Mouse (Mus musculus): ENCODE data around the gene Tbata. TPM values are rescaled to one million over a fixed set of nuclear protein-coding genes. Genes with fewer than 3 reads are reported as not detected.

Gene Tbata
- total and polyA plus RNA-seq, 3 experiments = not detected

GRCm38 (mm10) chr10:61211105-61211504, 39.4 kb downstream of the Tbata start:
- no peaks in the 10 kb centered on the region for H3K36me3 ChIP-seq (ENCODE audit: control insufficient read depth in 1 of 2, insufficient read depth in 2 of 2, low read length in 2 of 2)
- no peaks in the 10 kb centered on the region for H3K9me3 ChIP-seq (replicated peaks; ENCODE audit: insufficient read depth, low read length)
- no peak overlapping the region for H3K27ac ChIP-seq (ENCODE audit: control insufficient read depth, low read depth, low read length)
- H3K79me2 ChIP-seq (ENCODE audit: control insufficient read depth, insufficient read depth, low read length, poor library complexity) = no peaks in the 10 kb centered on the region
- no peak overlapping the region for H3K9ac ChIP-seq (ENCODE audit: control insufficient read depth, low read depth, low read length, poor library complexity, severe bottlenecking)
- no peak for DNase-seq (ENCODE audit: low read depth, low spot score)
- H3K4me3 ChIP-seq (ENCODE audit: control insufficient read depth in 1 of 2, insufficient read depth in 1 of 2, low read depth in 2 of 2, low read length in 2 of 2) = no peak overlapping the region
- H3K27me3 ChIP-seq (ENCODE audit: control insufficient read depth in 1 of 2, insufficient read depth in 2 of 2, low read length in 2 of 2) = no peaks in the 10 kb centered on the region
- TF ChIP-seq ZNF384 (IDR thresholded peaks at IDR 0.05; ENCODE audit: low read depth, low read length) = no peak
- no peak for TF ChIP-seq NELFE (IDR thresholded peaks at IDR 0.05; ENCODE audit: low read depth, low read length)
- TF ChIP-seq ELF1 (IDR thresholded peaks at IDR 0.05; ENCODE audit: low read depth, low read length) = no peak
- peaks cover 0 to 2% of the 10 kb centered on the region in 2 experiments; a peak in 1 of 4 replicates for H3K4me1 ChIP-seq (ENCODE audit: control insufficient read depth in 1 of 2, insufficient read depth in 2 of 2, low read length in 2 of 2)

- H3K9ac ChIP-seq (ENCODE audit: control insufficient read depth, low read depth, low read length, poor library complexity, severe bottlenecking) = no peak overlapping the region
- no peak overlapping the region for H3K4me3 ChIP-seq (ENCODE audit: control insufficient read depth in 1 of 2, insufficient read depth in 1 of 2, low read depth in 2 of 2, low read length in 2 of 2)
- DNase-seq (ENCODE audit: low read depth, low spot score) = peak; percentile 67
- H3K36me3 ChIP-seq (ENCODE audit: control insufficient read depth in 1 of 2, insufficient read depth in 2 of 2, low read length in 2 of 2) = no peaks in the 10 kb centered on the region
- no peak overlapping the region for H3K27ac ChIP-seq (ENCODE audit: control insufficient read depth, low read depth, low read length)
- H3K79me2 ChIP-seq (ENCODE audit: control insufficient read depth, insufficient read depth, low read length, poor library complexity) = no peaks in the 10 kb centered on the region
- H3K9me3 ChIP-seq (replicated peaks; ENCODE audit: insufficient read depth, low read length) = no peaks in the 10 kb centered on the region
- H3K27me3 ChIP-seq (ENCODE audit: control insufficient read depth in 1 of 2, insufficient read depth in 2 of 2, low read length in 2 of 2) = no peaks in the 10 kb centered on the region
- peaks cover 0 to 5% of the 10 kb centered on the region in 2 experiments; a peak in 1 of 4 replicates for H3K4me1 ChIP-seq (ENCODE audit: control insufficient read depth in 1 of 2, insufficient read depth in 2 of 2, low read length in 2 of 2)
- TF ChIP-seq MYC (IDR thresholded peaks at IDR 0.05; ENCODE audit: low read depth, low read length) = peak; percentile 76
- TF ChIP-seq ZKSCAN1 (IDR thresholded peaks at IDR 0.05; ENCODE audit: low read depth, low read length) = no peak
- TF ChIP-seq ZMIZ1 (IDR thresholded peaks at IDR 0.05; ENCODE audit: low read depth, low read length) = no peak
- TF ChIP-seq CTCF (IDR thresholded peaks at IDR 0.05 in 2 of 3, conservative IDR thresholded peaks at IDR 0.05 in 1 of 3; ENCODE audit: control insufficient read depth in 1 of 3, insufficient read depth in 1 of 3, low read depth in 2 of 3, low read length in 3 of 3, poor library complexity in 1 of 3, severe bottlenecking in 1 of 3) = peak; percentile 66 to 84 (median 66)
- no peak for TF ChIP-seq GATA1 (IDR thresholded peaks at IDR 0.05; ENCODE audit: low read depth, low read length)
- TF ChIP-seq EP300 (IDR thresholded peaks at IDR 0.05; ENCODE audit: low read depth in 1 of 2, low read length in 2 of 2) = no peak
- TF ChIP-seq NRF1 (IDR thresholded peaks at IDR 0.05; ENCODE audit: insufficient read depth, low read depth, low read length, poor library complexity, severe bottlenecking) = no peak
- no peak for TF ChIP-seq SIN3A (IDR thresholded peaks at IDR 0.05; ENCODE audit: low read length)
- no peak for TF ChIP-seq MYB (IDR thresholded peaks at IDR 0.05; ENCODE audit: low read depth, low read length)
- TF ChIP-seq UBTF (IDR thresholded peaks at IDR 0.05; ENCODE audit: borderline replicate concordance, insufficient read depth, low read depth, low read length) = no peak
- no peak for TF ChIP-seq USF1 (IDR thresholded peaks at IDR 0.05; ENCODE audit: low read depth, low read length)
- TF ChIP-seq POLR2AphosphoS5 (IDR thresholded peaks at IDR 0.05; ENCODE audit: borderline replicate concordance, low read depth, low read length) = no peak
- no peak for TF ChIP-seq CHD2 (IDR thresholded peaks at IDR 0.05; ENCODE audit: low read length)
- no peak for TF ChIP-seq USF2 (IDR thresholded peaks at IDR 0.05; ENCODE audit: borderline replicate concordance in 1 of 2, insufficient read depth in 1 of 2, low read depth in 1 of 2, low read length in 2 of 2)
- TF ChIP-seq KAT2A (conservative IDR thresholded peaks at IDR 0.05; ENCODE audit: low read depth, low read length) = no peak
- no peak for TF ChIP-seq JUND (IDR thresholded peaks at IDR 0.05; ENCODE audit: low read depth, low read length)
- TF ChIP-seq TAL1 (IDR thresholded peaks at IDR 0.05; ENCODE audit: low read length) = no peak
- TF ChIP-seq ZC3H11A (IDR thresholded peaks at IDR 0.05; ENCODE audit: low read depth, low read length) = no peak
- no peak for TF ChIP-seq TBP (IDR thresholded peaks at IDR 0.05; ENCODE audit: low read depth, low read length)
- TF ChIP-seq RCOR1 (IDR thresholded peaks at IDR 0.05; ENCODE audit: low read depth, low read length) = no peak
- no peak for TF ChIP-seq E2F4 (IDR thresholded peaks at IDR 0.05; ENCODE audit: borderline replicate concordance, low read depth, low read length)
- TF ChIP-seq CHD1 (IDR thresholded peaks at IDR 0.05; ENCODE audit: low read depth, low read length) = no peak
- no peak for TF ChIP-seq ETS1 (IDR thresholded peaks at IDR 0.05; ENCODE audit: low read depth, low read length)
- no peak for TF ChIP-seq ZNF384 (IDR thresholded peaks at IDR 0.05; ENCODE audit: low read depth, low read length)
- TF ChIP-seq SMC3 (IDR thresholded peaks at IDR 0.05; ENCODE audit: low read depth, low read length) = peak; percentile 36
- TF ChIP-seq NELFE (IDR thresholded peaks at IDR 0.05; ENCODE audit: low read depth, low read length) = no peak
- no peak for TF ChIP-seq POLR2A (IDR thresholded peaks at IDR 0.05; ENCODE audit: control insufficient read depth in 1 of 2, insufficient read depth in 1 of 2, low read depth in 1 of 2, low read length in 2 of 2, poor library complexity in 1 of 2)
- no peak for TF ChIP-seq GABPA (IDR thresholded peaks at IDR 0.05; ENCODE audit: low read depth, low read length)
- TF ChIP-seq MEF2A (IDR thresholded peaks at IDR 0.05; ENCODE audit: extremely low read depth, insufficient replicate concordance, low read depth, low read length, poor library complexity, severe bottlenecking) = no peak
- TF ChIP-seq RAD21 (IDR thresholded peaks at IDR 0.05; ENCODE audit: low read depth, low read length) = peak; percentile 32
- no peak for TF ChIP-seq POLR2AphosphoS2 (IDR thresholded peaks at IDR 0.05; ENCODE audit: low read length)
Observed at GRCm38 (mm10) chr10:61211743-61212142, 40.0 kb downstream of the Tbata start.
